Mouse (Mus musculus): ENCODE results near the gene Tiprl. TPM values are rescaled to one million over a fixed set of nuclear protein-coding genes. Genes with fewer than 3 reads are reported as not detected.

Gene Tiprl
- total RNA-seq, 2 experiments from 2014 or later, result 26.4 to 30.0 TPM

DNA sequence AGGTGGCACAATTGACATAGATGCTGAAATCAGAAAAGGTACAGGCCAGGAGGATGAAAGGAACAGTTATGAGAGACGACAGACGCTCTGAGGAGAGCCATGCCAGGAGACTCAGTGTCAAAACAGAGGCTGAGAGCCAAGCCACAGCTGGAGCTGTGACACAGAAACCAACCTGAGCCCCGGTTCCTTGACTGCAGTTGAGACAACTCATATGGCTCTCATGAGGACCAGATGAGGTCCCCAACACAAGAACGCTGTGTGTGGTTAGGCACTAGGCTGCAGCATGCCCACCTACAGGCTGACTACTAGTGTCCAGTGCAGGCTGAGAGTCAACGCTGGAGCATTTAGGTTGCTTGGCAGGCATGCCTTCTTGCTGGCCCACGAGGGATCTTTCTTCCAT lies 58.7 kb downstream of the Tiprl start:
- DNase-seq, result no peak

DNA sequence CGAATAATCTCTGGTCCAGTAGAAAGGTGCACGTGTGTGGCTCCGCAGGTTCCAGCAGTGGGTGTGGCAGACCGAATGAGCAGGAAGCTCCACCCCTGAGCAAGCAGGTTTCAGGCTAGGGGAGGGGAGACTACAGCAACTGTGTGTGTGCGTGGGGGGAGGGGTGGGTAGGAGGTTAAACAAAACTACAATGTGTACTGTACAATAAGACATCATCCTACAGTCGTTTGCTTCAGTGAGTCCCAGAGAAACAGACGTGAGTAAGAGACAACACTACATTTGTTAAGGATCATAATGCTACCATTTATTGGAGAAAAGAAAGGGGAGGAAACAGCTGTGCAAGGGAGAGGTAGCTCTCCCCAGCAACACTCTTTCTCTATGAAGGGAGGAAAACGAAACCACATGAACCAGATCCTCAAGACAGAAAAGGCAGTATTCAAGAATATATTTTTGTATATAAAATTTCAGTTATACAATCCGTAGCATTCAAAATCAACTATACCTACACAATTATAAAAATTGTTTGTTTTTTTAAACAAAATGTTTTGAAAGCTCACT lies 62.7 kb downstream of the Tiprl start:
- DNase-seq, result no peak

DNA sequence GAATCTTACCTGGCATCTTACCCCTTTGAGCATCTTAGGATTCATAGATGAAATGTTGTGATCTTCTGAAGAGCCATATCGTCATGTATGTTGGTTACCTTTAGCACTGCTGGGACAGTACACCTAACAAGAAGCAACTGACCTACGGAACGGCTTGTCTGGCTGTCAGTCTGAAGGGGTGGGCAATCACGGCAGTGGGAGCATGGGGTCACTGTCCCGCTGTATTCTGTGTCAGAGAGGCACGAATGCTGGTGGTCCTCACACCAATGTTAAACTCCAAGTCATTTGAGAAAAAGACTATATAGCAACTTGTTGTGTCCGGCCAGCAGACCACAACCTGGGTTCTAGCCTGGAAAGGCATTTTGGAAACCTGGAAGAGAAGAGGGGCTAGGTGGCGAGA lies 65.5 kb downstream of the Tiprl start:
- DNase-seq, result no peak

DNA sequence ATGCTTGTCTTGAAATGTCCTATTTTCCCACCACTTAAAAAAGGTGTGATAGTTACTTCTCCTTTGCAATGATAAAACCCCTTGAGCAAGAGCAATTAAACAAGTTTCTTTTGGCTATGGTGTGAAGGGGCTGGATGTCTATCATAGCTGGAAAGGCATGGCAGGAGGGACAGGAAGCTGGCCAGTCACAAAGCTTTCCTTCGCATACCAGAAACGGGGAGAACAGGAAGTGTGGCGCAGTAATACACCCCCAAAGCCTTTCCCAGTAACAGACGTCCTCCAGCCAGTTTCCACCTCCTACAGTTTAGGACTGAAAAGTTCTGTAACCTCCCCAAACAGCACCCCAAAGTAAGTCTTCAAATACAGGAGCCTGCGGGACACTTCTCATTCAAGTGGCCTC lies 66.6 kb downstream of the Tiprl start:
- no peak for DNase-seq

DNA sequence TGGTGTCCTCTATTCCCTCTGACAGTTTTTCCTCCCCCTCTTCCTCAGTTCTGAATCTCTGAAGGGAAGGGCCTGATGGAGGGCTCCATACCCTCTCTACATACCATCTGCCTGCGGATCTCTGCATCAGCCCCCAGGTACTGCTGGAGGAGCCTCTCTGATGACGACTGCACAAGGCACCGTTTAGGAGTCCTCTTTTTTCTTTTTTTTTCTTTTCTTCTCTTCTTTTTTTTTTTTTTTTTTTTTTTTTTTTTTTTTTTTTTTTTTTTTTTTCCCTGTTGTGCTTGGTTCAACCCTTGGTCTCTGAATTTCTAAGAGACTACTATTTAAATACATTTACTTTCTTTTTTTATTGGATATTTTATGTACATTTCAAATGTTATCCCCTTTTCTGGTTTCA lies 67.3 kb downstream of the Tiprl start:
- DNase-seq, result no peak

DNA sequence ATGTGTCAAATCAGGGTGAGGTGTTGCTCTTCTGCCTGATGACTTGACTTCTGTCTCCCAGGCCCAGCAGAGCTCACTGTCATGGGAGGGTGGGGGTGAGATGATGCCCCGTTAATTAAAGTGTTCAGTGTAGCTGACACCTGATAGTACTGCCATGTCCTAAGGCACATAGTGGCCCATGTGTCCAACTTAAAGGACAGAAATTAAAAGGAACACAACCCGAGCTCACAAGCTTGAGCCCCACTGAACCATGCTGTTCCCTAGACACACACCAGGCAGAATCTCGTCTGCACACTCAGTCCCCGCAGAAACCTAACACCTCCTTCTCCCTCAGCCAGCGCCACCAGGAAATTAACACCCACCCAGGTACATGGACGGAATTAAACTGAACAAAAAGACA lies 71.9 kb downstream of the Tiprl start:
- DNase-seq, result no peak

Other genes starting within 250 kb of the Tiprl start
- gene Tbx19, start 76.2 kb downstream of the Tiprl start, total RNA-seq (2021), result under 1 TPM; 0.16 to 0.19 TPM
- gene Sft2d2, start 42.6 kb downstream of the Tiprl start, total RNA-seq (2021), result 10 to 100 TPM; 12.1 to 12.8 TPM
- 1 to 10 TPM; 3.9 to 4.2 TPM for gene Gpr161, start 58.8 kb upstream of the Tiprl start, total RNA-seq (2021)
- 100 to 1,000 TPM; 128 to 135 TPM for gene Dcaf6, start 223.5 kb upstream of the Tiprl start, total RNA-seq (2021)
- gene Mpc2, start 223.6 kb upstream of the Tiprl start, total RNA-seq (2021), result 100 to 1,000 TPM; 148 to 186 TPM
- under 1 TPM in 1 of 2 experiments, not detected in 1; 0.12 TPM for gene Adcy10, start 248.2 kb upstream of the Tiprl start, total RNA-seq (2021)

Data from gastrocnemius, postnatal 10 days (tissue).